8 mouse cellular contexts compared by ENCODE assay signal in the genomic region with DNA sequence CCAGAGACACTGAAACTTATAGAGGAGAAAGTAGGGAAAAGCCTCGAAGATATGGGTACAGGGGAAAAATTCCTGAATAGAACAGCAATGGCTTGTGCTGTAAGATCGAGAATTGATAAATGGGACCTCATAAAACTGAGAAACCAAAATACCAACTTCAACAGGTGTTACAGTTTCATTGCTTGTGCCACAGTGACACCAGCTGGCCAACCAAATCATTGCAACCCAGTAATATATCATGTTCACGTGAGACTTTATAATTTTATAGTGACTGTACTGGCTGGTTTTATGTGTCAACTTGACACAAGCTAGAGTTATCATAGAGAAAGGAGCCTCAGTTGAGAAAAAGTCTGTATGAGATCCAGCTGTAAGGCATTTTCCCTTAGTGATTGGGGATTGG. TPM values are rescaled to one million over a fixed set of nuclear protein-coding genes. Genes with fewer than 3 reads are reported as not detected.
DNase-seq lines count a peak whose midpoint lies in the region; ATAC-seq and TF ChIP-seq lines count a peak whose summit lies in the region.
"Not testable (repeated sequence)": the region's sequence is repeated elsewhere in the genome, so short reads cannot be mapped to it uniquely, and the experiment has no call there.

No protein-coding gene starts in this region.

- H3K27ac ChIP-seq in forebrain, embryonic 14.5 days (ENCODE audit: low read depth, low read length); hindbrain, postnatal 0 days: not testable (repeated sequence)

- H3K4me2 ChIP-seq in forebrain, embryonic 14.5 days (ENCODE audit: low read length); hindbrain, postnatal 0 days (ENCODE audit: low read depth, low read length): not testable (repeated sequence)

- H3K9ac ChIP-seq in forebrain, embryonic 14.5 days (ENCODE audit: low read length); hindbrain, postnatal 0 days (replicated peaks; ENCODE audit: low read length): not testable (repeated sequence)

- not testable (repeated sequence) for H3K4me3 ChIP-seq in G1E (ENCODE audit: low read depth, low read length); forebrain, embryonic 14.5 days (ENCODE audit: low read depth, low read length); hindbrain, postnatal 0 days (ENCODE audit: low read length)

- not testable (repeated sequence) for ATAC-seq in G1E (ENCODE audit: extremely low read depth, insufficient number of reproducible peaks, low FRiP score, poor library complexity, severe bottlenecking); forebrain, embryonic 14.5 days; hindbrain, postnatal 0 days

- not testable (repeated sequence) for H3K9me3 ChIP-seq in G1E (replicated peaks); forebrain, embryonic 14.5 days (replicated peaks; ENCODE audit: control insufficient read depth, low read length); hindbrain, postnatal 0 days (ENCODE audit: low read length)

- TF ChIP-seq CTCF in G1E (IDR thresholded peaks at IDR 0.05; ENCODE audit: low read depth, low read length), result not testable (repeated sequence)
- TF ChIP-seq CTCF in hindbrain, postnatal 0 days (IDR thresholded peaks at IDR 0.05; ENCODE audit: low read depth), result peak; percentile 85

- H3K36me3 ChIP-seq in G1E (replicated peaks); forebrain, embryonic 14.5 days (ENCODE audit: control insufficient read depth, insufficient read depth, low read length); hindbrain, postnatal 0 days (ENCODE audit: insufficient read depth, low read length): not testable (repeated sequence)

- DNase-seq in G1E (ENCODE audit: low spot score), result peak; percentile 4
- peak; percentile 53 for DNase-seq in c-Kit-positive CD71-positive TER-119-negative erythroid progenitor cells, embryonic 14.5 days (ENCODE audit: low read depth)
- DNase-seq in forebrain, embryonic 14.5 days (ENCODE audit: low spot score), result peak; percentile 70
- peak; percentile 75 for DNase-seq in hindbrain, postnatal 0 days (ENCODE audit: low spot score)
- peak; percentile 62 to 63 for DNase-seq in layer of hippocampus, postnatal 14 days (ENCODE audit: low spot score in 2 of 2)
- peak; percentile 75 for DNase-seq in lung, postnatal 14 days
- DNase-seq in right cerebral cortex, adult 18-20 months, result peak; percentile 28
- DNase-seq in urinary bladder, adult 18-20 months (ENCODE audit: low spot score in 2 of 2), result peak; percentile 26 to 51

- peaks cover 16% of the 10 kb centered on the region for H3K4me1 ChIP-seq in G1E (ENCODE audit: insufficient read depth, low read depth, low read length)
- H3K4me1 ChIP-seq in forebrain, embryonic 14.5 days (ENCODE audit: control insufficient read depth, insufficient read depth, low read length); hindbrain, postnatal 0 days (ENCODE audit: insufficient read depth, low read length): not testable (repeated sequence)

- 26% methylated on average over 3 of the region's 3 CpGs for WGBS in forebrain, embryonic 14.5 days
- WGBS in hindbrain, postnatal 0 days, result 11% methylated on average over 3 of the region's 3 CpGs

- not testable (repeated sequence) for H3K27me3 ChIP-seq in G1E (ENCODE audit: insufficient read depth, low read length); forebrain, embryonic 14.5 days (replicated peaks; ENCODE audit: control insufficient read depth, insufficient read depth, low read length); hindbrain, postnatal 0 days (ENCODE audit: insufficient read depth, low read length)

RNA-seq across cellular contexts. Expression of a gene that starts 40.0 kb away (rescaled TPM):
- total RNA-seq in G1E (2014; fragmentation: Nextera tagmentation), result 47.8 and 62.5 TPM in 2 replicates
- total RNA-seq in G1E (2017), result 89.6 and 92.9 TPM in 2 replicates
- 28.3 and 33.6 TPM in 2 replicates for polyA plus RNA-seq in G1E (2012)
- polyA plus RNA-seq in forebrain, embryonic 14.5 days (2014; fragmentation: Nextera tagmentation; extraction: Ambion mirVana), result 24.2 and 26.9 TPM in 2 replicates
- total RNA-seq in hindbrain, postnatal 0 days (2014; rRNA removed), result 15.3 and 15.4 TPM in 2 replicates
- polyA plus RNA-seq in hindbrain, postnatal 0 days (2015; fragmentation: Nextera tagmentation; extraction: Ambion mirVana), result 22.8 and 23.5 TPM in 2 replicates
- total RNA-seq in layer of hippocampus, postnatal 14 days (2021), result 10 to 100 TPM; 19.3 to 21.8 TPM

RNA-seq across cellular contexts. Expression of a gene that starts 50.9 kb away (rescaled TPM):
- total RNA-seq in G1E (2014; fragmentation: Nextera tagmentation) (0.49 TPM in 1 of 2 replicates, not detected in the other), G1E (2017) (0.05 TPM in 1 of 2 replicates, not detected in the other)
- not detected in 2 replicates for polyA plus RNA-seq in G1E (2012)
- polyA plus RNA-seq in forebrain, embryonic 14.5 days (2014; fragmentation: Nextera tagmentation; extraction: Ambion mirVana), result not detected in 2 replicates
- total RNA-seq in hindbrain, postnatal 0 days (2014; rRNA removed), result not detected in 2 replicates
- 0.06 TPM in 1 of 2 replicates, not detected in the other for polyA plus RNA-seq in hindbrain, postnatal 0 days (2015; fragmentation: Nextera tagmentation; extraction: Ambion mirVana)
- under 1 TPM; 0.12 to 0.21 TPM for total RNA-seq in layer of hippocampus, postnatal 14 days (2021)

Comparison
In these comparisons a context has a peak if more than half of its experiments do, and no peak if none do; other contexts are left out.
1. DNase-seq: peak in every context shown above with its lines; median percentile 75 in hindbrain, postnatal 0 days; 75 in lung, postnatal 14 days; 70 in forebrain, embryonic 14.5 days; 62 in layer of hippocampus, postnatal 14 days; 53 in c-Kit-positive CD71-positive TER-119-negative erythroid progenitor cells, embryonic 14.5 days; 38 in urinary bladder, adult 18-20 months; 28 in right cerebral cortex, adult 18-20 months; 4 in G1E.